Mouse (Mus musculus) left cerebral cortex, adult 2 months (tissue): ENCODE measurements at regions not wholly inside any gene's neighbourhood (a gene's known extent, or its start where the extent isn't known, plus 50 kb on each side); places are given as distances from the start of the nearest gene placed in this dataset.

Source experiments
- DNase-seq, 2 experiments: peaks; one replicate each; pipeline ENCODE4 v3.0.0; 2021 to 2022; ENCODE audit warnings: low spot score in 2 of 2, mixed read lengths in 1 of 2; ENCODE audit errors: extremely low spot score in 1 of 2
- H3K27ac ChIP-seq: fragments of 200-600 bp; 2 replicates; pipeline ENCODE4 v1.8.1; 2022
- H3K4me3 ChIP-seq: fragments of 200-600 bp; 2 replicates; pipeline ENCODE4 v1.8.1; 2022
- CTCF ChIP-seq: fragments of 200-600 bp; IDR thresholded peaks from 2 replicates; pipeline ENCODE4 v1.8.1; 2022; ENCODE audit warnings: antibody characterized with exemption, mild to moderate bottlenecking, moderate library complexity
- intact Hi-C: fragments of 180-260 bp; cut with DNase I; formaldehyde crosslinking; loops from one replicate; pipeline ENCODE4 v1.15.1; 2025

DNA sequence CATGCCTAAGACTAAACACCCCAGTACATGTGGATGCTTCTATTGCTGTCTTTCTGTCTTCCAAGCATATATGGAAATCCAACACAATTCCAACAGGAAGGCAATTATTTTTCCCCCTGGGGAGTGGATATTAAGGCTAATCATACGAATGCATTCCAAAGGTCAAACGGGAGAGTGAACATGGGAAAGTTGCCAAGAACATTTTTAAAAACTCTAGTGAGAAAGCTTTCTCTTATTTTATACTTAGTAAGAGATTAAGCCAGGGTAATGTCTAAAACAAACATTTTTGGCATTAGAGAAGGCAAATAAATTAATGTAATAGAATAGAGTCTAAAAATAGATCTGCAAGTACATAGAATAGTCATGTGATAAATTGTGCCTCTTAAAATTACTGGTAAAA lies 332.4 kb downstream of the Ets1 start:
- no peak for DNase-seq
- no peak overlapping the region for H3K27ac ChIP-seq
- no peak for TF ChIP-seq CTCF
- H3K4me3 ChIP-seq: no peak overlapping the region
- intact Hi-C loops: no loop called here

DNA sequence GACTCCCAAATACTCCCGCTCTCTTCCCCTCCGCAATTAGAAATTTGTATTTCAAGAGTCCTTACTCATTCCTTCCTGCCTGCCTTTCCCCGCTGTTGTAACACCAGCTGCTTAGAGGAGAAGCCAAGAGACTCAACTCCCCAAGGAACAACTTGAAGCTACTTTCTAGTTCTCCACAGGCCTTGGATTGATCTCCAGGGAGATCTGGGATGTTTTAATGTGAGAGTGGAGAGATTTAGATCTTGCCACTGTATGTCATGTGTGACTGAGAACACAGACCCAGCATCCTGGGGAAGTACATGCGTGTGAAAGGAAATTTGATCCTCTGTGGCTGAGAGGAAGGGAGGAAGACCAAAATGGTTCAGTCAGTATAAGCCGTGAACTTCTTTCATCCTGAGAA lies 335.4 kb downstream of the Ets1 start:
- intact Hi-C loops: no loop called here
- DNase-seq: no peak
- H3K27ac ChIP-seq: no peak overlapping the region
- TF ChIP-seq CTCF: no peak
- H3K4me3 ChIP-seq: no peak overlapping the region

DNA sequence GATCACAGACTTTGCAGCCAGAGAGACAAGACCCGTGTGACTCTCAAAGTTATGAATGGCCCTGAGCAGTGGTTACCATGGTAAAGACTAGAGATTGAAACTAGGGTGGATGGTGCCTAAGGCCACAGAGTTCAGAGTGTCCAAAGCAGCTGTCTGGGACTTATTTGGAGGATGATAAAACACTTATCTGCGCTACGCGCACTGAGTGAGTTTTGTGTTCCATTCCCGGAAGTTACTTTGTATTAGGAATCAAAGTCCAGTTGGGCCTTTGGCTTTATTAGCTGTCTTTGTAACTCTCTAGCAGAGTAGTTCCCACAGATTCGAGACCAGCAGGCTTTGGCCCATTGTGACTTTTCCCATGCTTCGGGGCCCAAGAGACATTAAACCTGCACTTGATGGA lies 335.9 kb downstream of the Ets1 start:
- intact Hi-C loops: no loop called here
- no peak overlapping the region for H3K27ac ChIP-seq
- no peak overlapping the region for H3K4me3 ChIP-seq
- TF ChIP-seq CTCF: no peak
- no peak for DNase-seq

GRCm38 (mm10) chr9:32972431-32973052 lies 336.5 kb downstream of the Ets1 start:
- intact Hi-C loops: no loop called here
- no peak overlapping the region for H3K27ac ChIP-seq
- no peak for DNase-seq
- TF ChIP-seq CTCF: no peak
- H3K4me3 ChIP-seq: no peak overlapping the region

DNA sequence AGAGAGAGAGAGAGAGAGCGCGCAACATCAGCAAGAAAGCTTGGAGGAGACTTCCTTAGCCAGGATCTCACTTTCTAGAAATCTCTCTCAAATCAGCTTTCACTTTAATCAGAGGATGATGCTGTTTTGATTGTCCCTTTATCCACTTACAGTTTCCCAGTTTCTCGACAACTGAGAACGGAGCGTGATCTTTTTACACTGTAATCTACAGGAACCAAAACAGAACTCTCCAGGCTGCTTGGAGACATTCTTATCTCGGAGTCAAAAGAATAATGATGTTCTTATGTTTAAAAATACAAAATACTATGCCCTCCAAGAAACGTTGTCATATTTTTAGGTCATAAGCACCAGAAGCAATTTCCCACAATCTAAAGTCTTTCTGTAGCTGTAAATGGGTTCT lies 341.7 kb downstream of the Ets1 start:
- no peak for TF ChIP-seq CTCF
- intact Hi-C loops: no loop called here
- no peak overlapping the region for H3K4me3 ChIP-seq
- no peak for DNase-seq
- H3K27ac ChIP-seq: no peak overlapping the region

DNA sequence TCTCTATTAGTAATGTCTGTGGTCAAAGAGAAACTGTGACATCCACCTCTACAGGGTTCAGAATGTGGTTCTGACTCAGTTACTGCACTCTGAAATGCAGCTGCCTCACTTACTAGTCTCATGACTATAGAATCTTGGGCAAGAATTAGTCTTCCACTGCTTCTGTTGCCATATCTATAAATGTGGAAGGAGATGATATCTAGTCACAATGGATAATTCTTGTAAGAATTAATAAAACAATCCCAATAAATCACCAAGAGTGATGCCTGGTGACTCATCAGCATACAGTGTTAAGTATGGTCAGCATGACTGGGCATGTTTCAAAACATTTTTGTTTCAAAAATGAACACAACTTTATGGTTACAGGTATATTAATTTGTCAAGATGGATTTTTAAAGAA lies 344.8 kb downstream of the Ets1 start:
- no peak for DNase-seq
- Histone ChIP-seq H3K4me3 (no peak overlapping the region), H3K27ac (no peak overlapping the region)
- intact Hi-C loops: no loop called here
- TF ChIP-seq CTCF: no peak

DNA sequence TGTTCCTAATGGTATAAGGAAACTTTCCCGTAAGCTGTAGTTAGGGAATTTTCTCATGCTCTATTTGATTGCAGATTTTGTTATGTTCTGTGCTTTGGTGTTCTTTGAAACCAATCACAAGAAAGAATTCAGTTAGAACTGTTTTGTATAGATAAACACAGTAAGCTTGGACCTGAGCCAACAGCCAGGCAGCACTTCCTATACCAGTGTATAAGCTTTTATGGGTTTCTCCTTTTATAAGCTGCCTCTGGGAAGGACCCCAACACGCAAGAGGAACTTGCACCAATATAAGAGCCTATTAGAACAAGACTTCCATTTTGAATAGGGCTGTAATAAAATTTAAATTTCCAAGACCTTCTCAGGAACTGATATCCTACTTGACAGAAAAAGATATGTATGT lies 347.2 kb downstream of the Ets1 start:
- Histone ChIP-seq H3K4me3 (no peak overlapping the region), H3K27ac (no peak overlapping the region)
- DNase-seq: no peak
- intact Hi-C loops: no loop called here
- TF ChIP-seq CTCF: no peak

GRCm38 (mm10) chr9:32986836-32987673 lies 351.0 kb downstream of the Ets1 start:
- intact Hi-C loops: no loop called here

DNA sequence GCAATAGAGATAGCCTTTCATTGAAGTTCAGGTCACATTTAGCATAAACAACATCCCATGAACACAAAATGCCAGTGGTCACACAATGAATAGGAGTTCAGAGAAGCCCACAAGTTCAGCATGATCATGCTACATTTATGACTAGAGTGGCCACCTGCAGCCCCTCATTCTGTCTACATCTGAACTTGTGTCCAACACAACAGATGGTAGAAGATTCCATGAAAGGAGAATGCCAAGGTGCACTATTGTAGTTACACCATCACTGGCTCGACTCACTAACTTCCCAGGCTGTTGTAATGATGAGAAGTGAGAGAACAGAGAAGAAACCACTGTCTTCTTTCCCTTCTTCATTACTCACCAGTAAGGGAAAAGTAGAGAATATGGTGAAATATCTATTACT lies 353.0 kb downstream of the Ets1 start:
- H3K4me3 ChIP-seq: no peak overlapping the region
- H3K27ac ChIP-seq: no peak overlapping the region
- TF ChIP-seq CTCF: no peak
- DNase-seq: no peak
- intact Hi-C loops: no loop called here

More at GRCm38 (mm10) chr9:32986836-32987673, 351.0 kb downstream of the Ets1 start:
- DNase-seq: no peak
- H3K27ac ChIP-seq: no peak overlapping the region
- TF ChIP-seq CTCF: no peak
- no peak overlapping the region for H3K4me3 ChIP-seq

DNA sequence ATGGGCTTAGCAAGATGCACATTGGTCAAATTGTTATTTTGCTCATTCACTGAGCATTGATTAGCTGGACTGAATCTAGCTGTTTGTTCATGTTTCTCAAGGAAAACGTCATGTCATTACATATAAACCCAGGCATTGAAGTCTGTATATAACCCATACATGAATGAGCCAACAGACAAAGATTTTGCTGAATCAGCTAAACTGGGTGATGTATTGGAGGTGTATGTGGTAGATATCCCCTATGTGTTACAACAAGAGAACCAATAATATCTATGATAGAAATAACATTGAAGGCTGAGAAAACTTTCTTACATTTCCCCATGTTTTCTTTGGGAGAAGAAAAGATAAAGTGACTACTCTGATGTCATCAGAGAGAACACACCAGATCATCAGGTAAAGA lies 362.3 kb downstream of the Ets1 start:
- Histone ChIP-seq H3K27ac (no peak overlapping the region), H3K4me3 (no peak overlapping the region)
- TF ChIP-seq CTCF: no peak
- no peak for DNase-seq
- intact Hi-C loops: no loop called here

DNA sequence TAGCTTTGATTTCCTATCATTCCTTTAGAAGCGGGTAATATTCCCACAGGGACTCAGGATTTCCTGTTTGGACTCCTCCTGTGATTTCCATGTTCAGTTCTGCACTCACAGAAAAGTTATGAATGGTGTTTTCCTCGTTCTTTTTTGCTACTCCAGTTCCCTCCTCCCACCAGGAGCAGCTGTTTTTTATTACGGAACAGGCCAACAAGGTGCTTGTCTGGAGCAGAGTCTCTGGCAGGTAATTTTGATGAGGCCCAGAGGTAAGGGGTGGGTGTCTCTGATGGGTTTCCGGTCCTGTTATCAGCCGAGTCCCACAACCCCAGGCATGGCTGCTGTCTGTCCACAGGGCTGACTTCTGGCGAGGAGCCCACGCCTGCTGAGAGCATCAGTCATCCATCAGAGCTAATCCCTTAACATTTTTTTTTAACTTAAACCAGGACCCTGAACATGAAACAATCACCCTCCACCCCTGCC lies 364.7 kb downstream of the Ets1 start:
- intact Hi-C loops: no loop called here
- no peak for DNase-seq
- no peak for TF ChIP-seq CTCF

DNA sequence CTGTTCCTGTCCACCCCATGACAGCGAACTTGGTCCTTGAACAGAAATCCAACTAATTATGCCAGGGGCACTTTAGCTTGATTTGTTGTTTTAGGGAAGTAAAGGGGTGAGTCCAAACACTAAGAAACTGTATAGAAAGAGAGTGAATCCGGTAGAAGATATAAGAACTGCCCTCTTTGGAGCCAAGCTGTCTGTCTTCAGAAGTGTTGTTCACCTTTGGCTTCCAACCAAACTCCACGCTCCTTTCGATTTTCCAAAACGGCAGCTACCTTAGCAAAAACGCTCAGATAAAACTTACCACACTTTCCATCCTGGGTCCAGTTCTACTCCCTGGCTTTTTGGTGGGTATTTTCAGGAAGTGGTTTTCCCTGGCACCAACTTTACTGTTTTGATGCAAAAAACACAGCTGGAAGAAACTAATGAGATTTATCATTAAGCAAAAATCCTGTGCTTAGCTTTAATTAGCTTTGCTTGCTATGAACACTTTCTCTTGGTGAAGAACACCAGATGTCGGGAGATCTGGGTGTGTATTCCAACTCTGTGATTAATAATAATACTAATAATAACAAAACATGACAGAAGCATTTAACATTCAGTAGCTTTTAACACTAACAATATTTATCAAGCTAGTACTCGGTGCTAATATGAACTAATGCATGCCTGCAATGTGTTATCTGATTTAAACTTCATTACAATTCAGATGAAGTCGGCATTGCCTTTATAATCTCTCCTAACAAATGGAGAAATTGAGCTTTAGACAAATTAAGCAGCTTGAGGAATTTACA lies 365.3 kb downstream of the Ets1 start:
- Histone ChIP-seq H3K27ac (no peak overlapping the region), H3K4me3 (no peak overlapping the region)
- intact Hi-C loops: no loop called here
- no peak for TF ChIP-seq CTCF
- DNase-seq: no peak

More for the DNA sequence above, 364.7 kb downstream of the Ets1 start:
- no peak overlapping the region for H3K27ac ChIP-seq
- no peak overlapping the region for H3K4me3 ChIP-seq
